Mouse (Mus musculus) kidney, adult 2 months (tissue): ENCODE results near the gene Eri3. TPM values are rescaled to one million over a fixed set of nuclear protein-coding genes. Genes with fewer than 3 reads are reported as not detected.

Experiments used
- DNase-seq: peaks from one replicate; pipeline ENCODE4 v3.0.0; 2021
- H3K27ac ChIP-seq: fragments of 200-500 bp; 2 replicates; pipeline ENCODE4 v1.5.1; 2012; ENCODE audit warnings: low read depth, low read length, control low read depth, inconsistent platforms; ENCODE audit not compliant: insufficient read depth
- H3K27me3 ChIP-seq: fragments of 200-500 bp; replicated peaks from 2 replicates; pipeline ENCODE4 v1.6.1; 2012; ENCODE audit warnings: mild to moderate bottlenecking, moderate library complexity, low read length, inconsistent platforms; ENCODE audit not compliant: control insufficient read depth, insufficient read depth
- H3K36me3 ChIP-seq: fragments of 200-500 bp; 2 replicates; pipeline ENCODE4 v1.6.1; 2012; ENCODE audit warnings: mild to moderate bottlenecking, moderate library complexity, low read length, inconsistent platforms; ENCODE audit not compliant: control insufficient read depth, insufficient read depth
- H3K4me1 ChIP-seq: fragments of 200-500 bp; 2 replicates; pipeline ENCODE4 v1.6.1; 2011; ENCODE audit warnings: low read length; ENCODE audit not compliant: control insufficient read depth, insufficient read depth
- H3K4me3 ChIP-seq: fragments of 200-500 bp; 2 replicates; pipeline ENCODE4 v1.5.1; 2011; ENCODE audit warnings: mild to moderate bottlenecking, low read depth, low read length, control low read depth; ENCODE audit not compliant: insufficient read depth
- CTCF ChIP-seq: fragments of 200-500 bp; conservative IDR thresholded peaks from 2 replicates; pipeline ENCODE4 v1.5.1; 2011; ENCODE audit warnings: low read depth, mild to moderate bottlenecking, control low read depth, low read length, moderate library complexity, mixed read lengths; ENCODE audit not compliant: insufficient read depth, insufficient read length
- POLR2A ChIP-seq: fragments of 200-500 bp; IDR thresholded peaks from one replicate; pipeline ENCODE4 v1.6.1; 2011; ENCODE audit warnings: low read depth, low read length, control low read depth
- WGBS: fragments of 180-500 bp; shearing (Covaris S2); methylation state at CpG from one replicate; pipeline ENCODE4 v1.1.7; 2018; 5-methylcytosine and 5-hydroxymethylcytosine counted together
- polyA plus RNA-seq: library from polyadenylated mRNA; depleted of rRNA; stranded (reverse); fragments of >200 nt; gene quantifications from 2 replicates; pipeline ENCODE4 v1.2.3, GENCODE M21; 2012

Gene Eri3
- polyA plus RNA-seq, 1 experiment: 73.0 TPM

DNA sequence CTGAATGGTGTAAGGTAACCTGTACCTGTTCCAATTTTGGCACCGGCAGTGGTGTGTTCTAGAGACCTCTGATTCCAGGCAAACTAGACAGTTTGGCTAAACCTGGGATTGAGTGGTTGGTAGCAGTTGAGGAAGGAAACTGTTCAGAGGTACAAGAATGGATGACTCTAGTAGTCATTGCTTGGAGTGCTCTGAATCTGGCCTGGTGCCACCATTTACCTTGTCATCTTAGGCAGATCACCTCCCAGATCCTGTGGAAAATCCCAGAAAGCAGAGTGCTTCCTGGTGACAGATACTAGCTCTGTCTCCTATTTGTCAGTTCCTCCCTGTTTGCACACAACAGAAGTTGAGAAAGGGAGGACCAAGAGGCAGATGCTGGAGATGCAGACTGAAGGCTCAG lies 27.4 kb downstream of the Eri3 start:
- no peaks in the 10 kb centered on the region for H3K27me3 ChIP-seq
- 55% methylated on average over 1 of the region's 1 CpGs for WGBS
- peaks cover 2% of the 10 kb centered on the region; the same call in 1 of the 2 replicates for H3K36me3 ChIP-seq
- peak; percentile 57 for DNase-seq
- no peak overlapping the region for H3K27ac ChIP-seq
- no peak for TF ChIP-seq CTCF
- no peak for TF ChIP-seq POLR2A
- H3K4me1 ChIP-seq: no peaks in the 10 kb centered on the region
- H3K4me3 ChIP-seq: no peak overlapping the region

- WGBS: 77% methylated on average over 9 of the region's 9 CpGs
- TF ChIP-seq CTCF (no peak), POLR2A (no peak)
- no peaks in the 10 kb centered on the region for H3K27me3 ChIP-seq
- H3K4me3 ChIP-seq: no peak overlapping the region
- H3K36me3 ChIP-seq: peaks cover 3% of the 10 kb centered on the region; the same call in 1 of the 2 replicates
- DNase-seq: peak; percentile 8
- H3K27ac ChIP-seq: no peak overlapping the region
- H3K4me1 ChIP-seq: no peaks in the 10 kb centered on the region
Observed at GRCm38 (mm10) chr4:117581626-117582025, 31.5 kb downstream of the Eri3 start.

GRCm38 (mm10) chr4:117585995-117586394 lies 35.8 kb downstream of the Eri3 start:
- Histone ChIP-seq H3K4me3 (no peak overlapping the region), H3K4me1 (no peaks in the 10 kb centered on the region), H3K36me3 (peaks cover 3% of the 10 kb centered on the region; the same call in 1 of the 2 replicates), H3K27ac (no peak overlapping the region), H3K27me3 (no peaks in the 10 kb centered on the region)
- TF ChIP-seq CTCF (no peak), POLR2A (no peak)
- DNase-seq: no peak
- WGBS: 82% methylated on average over 2 of the region's 2 CpGs

DNA sequence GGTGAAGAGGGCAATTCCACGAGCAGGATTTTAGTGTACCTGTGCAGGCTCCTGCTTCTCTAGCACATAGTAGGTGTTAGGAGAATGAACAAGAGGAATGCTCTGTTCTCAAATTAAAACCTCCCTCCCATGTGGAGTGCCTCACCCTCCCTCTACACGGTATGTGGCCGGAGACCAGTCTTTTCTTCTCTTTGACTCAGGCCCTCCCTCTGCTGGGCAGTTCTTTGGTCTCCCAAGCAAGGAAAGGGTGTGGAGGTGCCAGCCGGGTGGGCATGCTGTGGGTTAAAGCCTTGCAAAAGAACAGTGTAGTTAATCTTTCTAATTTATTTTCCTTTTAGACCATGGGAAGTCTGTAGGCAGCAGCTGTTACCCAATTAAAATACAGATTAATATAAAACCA lies 37.3 kb downstream of the Eri3 start:
- H3K27ac ChIP-seq: no peak overlapping the region
- TF ChIP-seq POLR2A (no peak), CTCF (no peak; the same call in 1 of the 2 replicates)
- DNase-seq: no peak
- 55% methylated on average over 4 of the region's 4 CpGs for WGBS
- H3K27me3 ChIP-seq: no peaks in the 10 kb centered on the region
- no peaks in the 10 kb centered on the region for H3K4me1 ChIP-seq
- no peak overlapping the region for H3K4me3 ChIP-seq
- H3K36me3 ChIP-seq: peaks cover 2% of the 10 kb centered on the region; the same call in 1 of the 2 replicates

GRCm38 (mm10) chr4:117589081-117589660 lies 39.0 kb downstream of the Eri3 start:
- no peaks in the 10 kb centered on the region for H3K27me3 ChIP-seq
- no peaks in the 10 kb centered on the region for H3K4me1 ChIP-seq
- H3K27ac ChIP-seq: no peak overlapping the region
- DNase-seq: no peak
- TF ChIP-seq CTCF (no peak), POLR2A (no peak)
- peaks cover 2% of the 10 kb centered on the region; the same call in 1 of the 2 replicates for H3K36me3 ChIP-seq
- 51% methylated on average over 8 of the region's 8 CpGs for WGBS
- no peak overlapping the region for H3K4me3 ChIP-seq

GRCm38 (mm10) chr4:117590781-117591180 lies 40.6 kb downstream of the Eri3 start:
- Histone ChIP-seq H3K4me1 (no peaks in the 10 kb centered on the region), H3K27me3 (no peaks in the 10 kb centered on the region), H3K36me3 (peaks cover 2% of the 10 kb centered on the region; the same call in 1 of the 2 replicates), H3K27ac (no peak overlapping the region), H3K4me3 (no peak overlapping the region)
- 94% methylated on average over 2 of the region's 2 CpGs for WGBS
- DNase-seq: no peak
- TF ChIP-seq POLR2A: no peak

GRCm38 (mm10) chr4:117592206-117592605 lies 42.0 kb downstream of the Eri3 start:
- H3K27ac ChIP-seq: no peak overlapping the region
- peaks cover 2% of the 10 kb centered on the region; the same call in 1 of the 2 replicates for H3K36me3 ChIP-seq
- no peak for DNase-seq
- WGBS: 95% methylated on average over 5 of the region's 5 CpGs
- no peak overlapping the region for H3K4me3 ChIP-seq
- no peaks in the 10 kb centered on the region for H3K4me1 ChIP-seq
- no peaks in the 10 kb centered on the region for H3K27me3 ChIP-seq
- TF ChIP-seq CTCF (no peak), POLR2A (no peak)
